In the genomic region with DNA sequence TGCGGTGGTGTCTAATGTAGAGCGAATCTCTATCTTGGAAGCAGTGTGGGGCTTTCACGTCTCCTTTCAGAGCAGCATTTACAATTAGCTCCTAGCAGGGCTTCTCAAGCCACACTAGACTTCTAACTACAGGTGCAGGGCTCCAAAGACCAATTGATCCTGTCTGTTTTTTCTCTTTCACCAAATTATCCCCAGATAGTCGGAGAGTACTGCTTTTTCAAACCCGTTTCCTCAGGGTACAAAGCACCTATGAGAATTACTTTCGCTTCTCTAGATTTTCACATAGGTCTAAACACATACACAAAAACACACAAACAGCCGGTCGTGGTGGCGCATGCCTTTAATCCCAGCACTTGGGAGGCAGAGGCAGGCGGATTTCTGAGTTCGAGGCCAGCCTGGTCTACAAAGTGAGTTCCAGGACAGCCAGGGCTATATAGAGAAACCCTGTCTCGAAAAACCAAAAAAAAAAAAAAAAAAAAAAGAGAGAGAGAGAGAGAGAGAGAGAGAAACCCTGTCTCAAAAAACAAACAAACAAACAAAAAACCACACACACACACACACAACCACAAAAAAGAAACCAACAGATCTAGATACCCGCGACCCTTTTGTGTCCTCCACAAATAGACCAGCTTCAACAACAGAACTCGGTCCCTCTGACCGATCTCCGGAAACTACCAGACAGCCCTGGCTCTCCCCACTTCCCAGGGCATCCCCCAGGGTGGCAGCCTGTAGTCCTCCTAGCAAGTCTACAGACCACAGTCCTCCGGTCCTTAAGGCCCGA, we compare ENCODE assay signal across 18 mouse cellular contexts. TPM values are rescaled to one million over a fixed set of nuclear protein-coding genes. Genes with fewer than 3 reads are reported as not detected.
DNase-seq lines count a peak whose midpoint lies in the region; ATAC-seq and TF ChIP-seq lines count a peak whose summit lies in the region.
"Not testable (repeated sequence)": the region's sequence is repeated elsewhere in the genome, so short reads cannot be mapped to it uniquely, and the experiment has no call there.
"Had no signal": no experiment of that assay in that cellular context is flagged by ENCODE, and none has a peak within 500 bp of the region (broad histone marks: within the 10 kb centered on the region; RNA-seq: fewer than 3 reads in every experiment).

No protein-coding gene starts in this region.

- intact Hi-C loops in gastrocnemius, adult 2 months (cut with DNase I) = not testable (repeated sequence)

- not testable (repeated sequence) for H3K36me3 ChIP-seq in heart, embryonic 12.5 days; kidney, adult 2 months (ENCODE audit: control insufficient read depth, insufficient read depth, low read length); midbrain, embryonic 10.5 days

- DNase-seq in adrenal gland, postnatal 25 days = peak; percentile 11
- peak; percentile 26 for DNase-seq in gastrocnemius, adult 2 months
- peak; percentile 32 to 33 for DNase-seq in gastrocnemius, postnatal 4 days (ENCODE audit: low spot score in 2 of 2)
- DNase-seq in kidney, adult 2 months = peak; percentile 10
- DNase-seq in midbrain, embryonic 10.5 days (ENCODE audit: low spot score) = peak; percentile 10
- DNase-seq in testis, postnatal 10 days (ENCODE audit: low spot score) = peak; percentile 58
- DNase-seq in urinary bladder, postnatal 4 days (ENCODE audit: low spot score in 2 of 2) = peak; percentile 36 to 87

- H3K4me2 ChIP-seq in heart, embryonic 12.5 days = not testable (repeated sequence)

- H3K27me3 ChIP-seq in heart, embryonic 12.5 days (replicated peaks); kidney, adult 2 months (replicated peaks; ENCODE audit: control insufficient read depth, insufficient read depth, low read length); midbrain, embryonic 10.5 days (ENCODE audit: low read depth, poor library complexity, severe bottlenecking): not testable (repeated sequence)

- ATAC-seq in heart, embryonic 12.5 days (ENCODE audit: insufficient number of reproducible peaks, low FRiP score) = peak; percentile 64; the same call in 1 of the 2 replicates

- not testable (repeated sequence) for TF ChIP-seq POLR2A in kidney, adult 2 months (IDR thresholded peaks at IDR 0.05; ENCODE audit: low read depth, low read length)

- not testable (repeated sequence) for H3K27ac ChIP-seq in gastrocnemius, adult 2 months; heart, embryonic 12.5 days (ENCODE audit: poor library complexity, severe bottlenecking); kidney, adult 2 months (ENCODE audit: insufficient read depth, low read depth, low read length); midbrain, embryonic 10.5 days (replicated peaks)

- H3K4me1 ChIP-seq in heart, embryonic 12.5 days (replicated peaks); kidney, adult 2 months (ENCODE audit: control insufficient read depth, insufficient read depth, low read length); midbrain, embryonic 10.5 days: not testable (repeated sequence)

- WGBS in heart, embryonic 12.5 days = 81% methylated on average over 18 of the region's 19 CpGs
- 89% methylated on average over 18 of the region's 19 CpGs for WGBS in kidney, adult 2 months
- 90% methylated on average over 18 of the region's 19 CpGs for WGBS in midbrain, embryonic 10.5 days

- H3K9me3 ChIP-seq in heart, embryonic 12.5 days (replicated peaks) = peaks cover 51% of the 10 kb centered on the region
- peaks cover 77% of the 10 kb centered on the region for H3K9me3 ChIP-seq in midbrain, embryonic 10.5 days (replicated peaks)

- H3K4me3 ChIP-seq in gastrocnemius, adult 2 months; heart, embryonic 12.5 days; kidney, adult 2 months (ENCODE audit: insufficient read depth, low read depth, low read length); midbrain, embryonic 10.5 days: not testable (repeated sequence)

- TF ChIP-seq CTCF in gastrocnemius, adult 2 months (IDR thresholded peaks at IDR 0.05); kidney, adult 2 months (conservative IDR thresholded peaks at IDR 0.05; ENCODE audit: insufficient read depth, insufficient read length, low read depth, low read length): not testable (repeated sequence)

- H3K9ac ChIP-seq in heart, embryonic 12.5 days = not testable (repeated sequence)

RNA-seq across cellular contexts. Expression of a gene that starts 12.0 kb away (rescaled TPM):
- total RNA-seq in adrenal gland, postnatal 25 days (2021) = not detected in 2 replicates
- total RNA-seq in gastrocnemius, adult 2 months (2021) = not detected
- not detected for total RNA-seq in gastrocnemius, postnatal 4 days (2021)
- 0.23 and 0.49 TPM in 2 replicates for polyA plus RNA-seq in heart, embryonic 12.5 days (2016; fragmentation: Nextera tagmentation; extraction: Ambion mirVana)
- not detected in 2 replicates for polyA plus RNA-seq in kidney, adult 2 months (2012; rRNA removed)
- polyA plus RNA-seq in midbrain, embryonic 10.5 days (2016; fragmentation: Nextera tagmentation; extraction: Ambion mirVana) = not detected in 2 replicates
- total RNA-seq: adrenal gland, postnatal 14 days; gastrocnemius, postnatal 14 days; hematopoietic stem cell, adult 5-6 weeks had no signal
- polyA plus RNA-seq: embryonic facial prominence, embryonic 14.5 days; forebrain, embryonic 15.5 days; heart, adult 2 months; heart, embryonic 14.5 days; hindbrain, embryonic 14.5 days; intestine, embryonic 15.5 days had no signal

RNA-seq across cellular contexts. Expression of a gene that starts 43.6 kb away (rescaled TPM):
- total RNA-seq in adrenal gland, postnatal 25 days (2021) = 0.58 TPM in 1 of 2 replicates, not detected in the other
- total RNA-seq in gastrocnemius, adult 2 months (2021) = not detected
- total RNA-seq in gastrocnemius, postnatal 4 days (2021) = not detected
- polyA plus RNA-seq in heart, embryonic 12.5 days (2016; fragmentation: Nextera tagmentation; extraction: Ambion mirVana) = not detected in 2 replicates
- not detected in 2 replicates for polyA plus RNA-seq in kidney, adult 2 months (2012; rRNA removed)
- polyA plus RNA-seq in midbrain, embryonic 10.5 days (2016; fragmentation: Nextera tagmentation; extraction: Ambion mirVana) = 0.06 and 0.09 TPM in 2 replicates
- total RNA-seq: gastrocnemius, postnatal 14 days; heart, adult 2 months; heart, postnatal 14 days had no signal
- polyA plus RNA-seq: embryonic facial prominence, embryonic 14.5 days; forebrain, embryonic 15.5 days; heart, adult 2 months; heart, embryonic 14.5 days had no signal

Comparison
In these comparisons a context has a peak if more than half of its experiments do, and no peak if none do; other contexts are left out.
1. DNase-seq: peak in every context shown above with its lines; median percentile 62 in urinary bladder, postnatal 4 days; 58 in testis, postnatal 10 days; 32 in gastrocnemius, postnatal 4 days; 26 in gastrocnemius, adult 2 months; 11 in adrenal gland, postnatal 25 days; 10 in kidney, adult 2 months; 10 in midbrain, embryonic 10.5 days.